Mouse (Mus musculus): Measurements from ENCODE around the gene Mrc1. TPM values are rescaled to one million over a fixed set of nuclear protein-coding genes. Genes with fewer than 3 reads are reported as not detected.

Mrc1 gene
- total and polyA plus RNA-seq, 3 experiments: 0.17 to 0.89 (median 0.73) TPM

DNA sequence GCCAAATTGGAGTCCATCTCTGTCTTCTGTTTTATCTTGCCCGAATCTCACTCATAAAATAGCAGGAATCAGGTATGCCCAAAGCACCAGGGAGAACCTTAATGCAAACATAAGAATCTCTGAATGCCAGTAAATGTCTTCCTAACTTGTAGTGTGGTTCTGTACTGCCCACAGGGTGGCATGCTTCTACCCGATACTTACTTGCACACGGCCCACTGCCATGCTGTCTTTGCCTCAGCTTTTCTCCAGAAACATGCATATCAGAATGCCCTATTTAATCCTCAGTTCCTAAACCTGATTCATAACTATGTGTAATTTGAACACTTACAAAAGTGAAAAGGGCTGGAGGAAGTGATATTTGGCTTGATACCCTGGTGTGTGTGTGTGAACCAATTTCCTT is 22.7 kb downstream of the Mrc1 start:
- Histone ChIP-seq H3K79me2 (replicated peaks; ENCODE audit: control insufficient read depth, extremely low read depth, insufficient read depth, poor library complexity, severe bottlenecking) (no peaks in the 10 kb centered on the region), H3K4me3 (replicated peaks in 1 of 3; ENCODE audit: low read depth in 2 of 3, low read length in 2 of 3, poor library complexity in 1 of 3) (no peak overlapping the region), H3K27ac (ENCODE audit: insufficient read depth, low read depth) (no peak overlapping the region), H3K36me3 (replicated peaks in 1 of 2; ENCODE audit: control insufficient read depth in 1 of 2, insufficient read depth in 1 of 2, low read length in 1 of 2) (no peaks in the 10 kb centered on the region), H3K4me2 (ENCODE audit: insufficient read depth, low read depth, poor library complexity, severe bottlenecking) (no peak overlapping the region), H3K27me3 (replicated peaks) (no peaks in the 10 kb centered on the region), H3K4me1 (ENCODE audit: control insufficient read depth in 1 of 2, insufficient read depth in 2 of 2) (peaks cover 0 to 15% of the 10 kb centered on the region in 2 experiments; a peak in 3 of 4 replicates), H3K9me3 (replicated peaks; ENCODE audit: low read length) (no peaks in the 10 kb centered on the region), H3K9ac (ENCODE audit: insufficient read depth, low read depth) (no peak overlapping the region)
- dilution Hi-C loops (cut with MboI; ENCODE audit: extremely low pct_ligation_motif_present, extremely low pct_unique_long_range_greater_than_20kb, low sequenced_read_pairs) (no loop called here), in situ Hi-C loops (cut with MboI; ENCODE audit: low pct_ligation_motif_present, low pct_unique_long_range_greater_than_20kb, low sequenced_read_pairs) (no loop called here)
- TF ChIP-seq EP300 (IDR thresholded peaks at IDR 0.05; ENCODE audit: low read length): no peak
- TF ChIP-seq MYC (IDR thresholded peaks at IDR 0.05; ENCODE audit: low read depth, low read length): no peak
- no peak for TF ChIP-seq USF2 (conservative IDR thresholded peaks at IDR 0.05; ENCODE audit: low read depth, low read length)
- no peak for TF ChIP-seq NRF1 (IDR thresholded peaks at IDR 0.05; ENCODE audit: low read depth, low read length)
- peak; percentile 41 for TF ChIP-seq SMC3 (IDR thresholded peaks at IDR 0.05; ENCODE audit: low read depth, low read length)
- TF ChIP-seq MAFK (IDR thresholded peaks at IDR 0.05; ENCODE audit: insufficient replicate concordance, low read length): no peak
- no peak for TF ChIP-seq HCFC1 (IDR thresholded peaks at IDR 0.05; ENCODE audit: low read depth, low read length)
- TF ChIP-seq POLR2AphosphoS2 (IDR thresholded peaks at IDR 0.05; ENCODE audit: low read depth, low read length): no peak
- no peak for TF ChIP-seq JUN (IDR thresholded peaks at IDR 0.05; ENCODE audit: insufficient read depth, low read depth, low read length)
- TF ChIP-seq MEF2A (IDR thresholded peaks at IDR 0.05; ENCODE audit: borderline replicate concordance, low read depth, low read length): no peak
- peak; percentile 13 for TF ChIP-seq RAD21 (IDR thresholded peaks at IDR 0.05; ENCODE audit: low read depth, low read length)
- no peak for TF ChIP-seq ZC3H11A (IDR thresholded peaks at IDR 0.05; ENCODE audit: low read depth, low read length)
- no peak for TF ChIP-seq ETS1 (conservative IDR thresholded peaks at IDR 0.05; ENCODE audit: low read depth, low read length)
- TF ChIP-seq ZMIZ1 (IDR thresholded peaks at IDR 0.05; ENCODE audit: low read depth, low read length): no peak
- TF ChIP-seq NELFE (IDR thresholded peaks at IDR 0.05; ENCODE audit: low read depth, low read length): no peak
- TF ChIP-seq CHD2 (IDR thresholded peaks at IDR 0.05; ENCODE audit: low read length): no peak
- TF ChIP-seq CTCF (conservative IDR thresholded peaks at IDR 0.05 in 1 of 2, IDR thresholded peaks at IDR 0.05 in 1 of 2; ENCODE audit: low read depth in 2 of 2, low read length in 2 of 2): peak in 1 of 2 experiments; percentile 48; a peak in 2 of 4 replicates
- TF ChIP-seq ZNF384 (IDR thresholded peaks at IDR 0.05; ENCODE audit: low read depth, low read length): no peak
- no peak for TF ChIP-seq MXI1 (IDR thresholded peaks at IDR 0.05; ENCODE audit: low read depth, low read length)
- no peak for DNase-seq (ENCODE audit: extremely low read depth)

DNA sequence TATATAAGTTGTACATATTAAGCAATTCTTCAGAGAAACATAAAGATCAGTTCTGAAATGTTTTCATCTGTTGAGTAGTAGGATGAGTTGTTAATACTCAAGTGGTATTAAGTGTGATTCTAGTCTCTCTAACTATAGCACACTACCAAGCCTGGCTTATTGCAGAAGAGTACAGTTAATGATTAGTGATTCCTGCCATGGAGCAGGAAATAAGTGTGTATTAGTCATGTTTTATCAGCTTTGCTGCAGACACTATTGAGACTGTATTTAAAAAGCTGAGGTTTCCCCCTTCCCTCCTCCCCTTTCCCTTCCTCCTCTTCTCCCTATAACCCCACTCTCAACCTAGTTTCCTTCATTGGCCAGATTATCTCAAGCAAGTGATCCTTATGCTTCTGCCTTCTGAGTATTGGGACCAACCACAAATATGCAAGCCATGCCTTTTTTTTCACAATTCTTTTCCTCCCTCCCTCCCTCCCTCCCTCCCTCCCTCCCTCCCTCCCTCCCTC is 29.2 kb downstream of the Mrc1 start:
- dilution Hi-C loops (cut with MboI; ENCODE audit: extremely low pct_ligation_motif_present, extremely low pct_unique_long_range_greater_than_20kb, low sequenced_read_pairs) (no loop called here), in situ Hi-C loops (cut with MboI; ENCODE audit: low pct_ligation_motif_present, low pct_unique_long_range_greater_than_20kb, low sequenced_read_pairs) (no loop called here)
- no peaks in the 10 kb centered on the region for H3K27me3 ChIP-seq (replicated peaks)
- H3K4me2 ChIP-seq (ENCODE audit: insufficient read depth, low read depth, poor library complexity, severe bottlenecking): no peak overlapping the region
- no peak overlapping the region for H3K9ac ChIP-seq (ENCODE audit: insufficient read depth, low read depth)
- no peak for TF ChIP-seq ZKSCAN1 (IDR thresholded peaks at IDR 0.05; ENCODE audit: borderline replicate concordance, low read depth, low read length)
- no peak for TF ChIP-seq HCFC1 (IDR thresholded peaks at IDR 0.05; ENCODE audit: low read depth, low read length)
- TF ChIP-seq MEF2A (IDR thresholded peaks at IDR 0.05; ENCODE audit: borderline replicate concordance, low read depth, low read length): no peak
- TF ChIP-seq GABPA (IDR thresholded peaks at IDR 0.05; ENCODE audit: insufficient replicate concordance, low read depth, low read length): no peak
- no peak for TF ChIP-seq MXI1 (IDR thresholded peaks at IDR 0.05; ENCODE audit: low read depth, low read length)
- no peak for TF ChIP-seq JUND (conservative IDR thresholded peaks at IDR 0.05; ENCODE audit: low read depth, low read length)
- TF ChIP-seq KAT2A (IDR thresholded peaks at IDR 0.05; ENCODE audit: insufficient replicate concordance, low read length): no peak
- no peak for TF ChIP-seq ETS1 (conservative IDR thresholded peaks at IDR 0.05; ENCODE audit: low read depth, low read length)
- TF ChIP-seq USF2 (conservative IDR thresholded peaks at IDR 0.05; ENCODE audit: low read depth, low read length): no peak
- TF ChIP-seq MAZ (IDR thresholded peaks at IDR 0.05; ENCODE audit: low read depth, low read length): no peak
- TF ChIP-seq EP300 (IDR thresholded peaks at IDR 0.05; ENCODE audit: low read length): no peak
- TF ChIP-seq TBP (conservative IDR thresholded peaks at IDR 0.05; ENCODE audit: low read depth, low read length): no peak
- no peak for TF ChIP-seq PAX5 (IDR thresholded peaks at IDR 0.05; ENCODE audit: low read length)
- TF ChIP-seq CTCF (conservative IDR thresholded peaks at IDR 0.05 in 1 of 2, IDR thresholded peaks at IDR 0.05 in 1 of 2; ENCODE audit: low read depth in 2 of 2, low read length in 2 of 2): no peak
- TF ChIP-seq NELFE (IDR thresholded peaks at IDR 0.05; ENCODE audit: low read depth, low read length): no peak
- TF ChIP-seq ZMIZ1 (IDR thresholded peaks at IDR 0.05; ENCODE audit: low read depth, low read length): no peak
- TF ChIP-seq RAD21 (IDR thresholded peaks at IDR 0.05; ENCODE audit: low read depth, low read length): no peak
- no peak for TF ChIP-seq TCF12 (IDR thresholded peaks at IDR 0.05; ENCODE audit: low read depth, low read length)
- no peak for TF ChIP-seq BHLHE40 (IDR thresholded peaks at IDR 0.05; ENCODE audit: low read depth, low read length)
- TF ChIP-seq ZNF384 (IDR thresholded peaks at IDR 0.05; ENCODE audit: low read depth, low read length): no peak
- H3K9me3 ChIP-seq (replicated peaks; ENCODE audit: low read length): no peaks in the 10 kb centered on the region
- no peaks in the 10 kb centered on the region for H3K4me1 ChIP-seq (ENCODE audit: control insufficient read depth in 1 of 2, insufficient read depth in 2 of 2)
- H3K4me3 ChIP-seq (replicated peaks in 1 of 3; ENCODE audit: low read depth in 2 of 3, low read length in 2 of 3, poor library complexity in 1 of 3): no peak overlapping the region
- H3K79me2 ChIP-seq (replicated peaks; ENCODE audit: control insufficient read depth, extremely low read depth, insufficient read depth, poor library complexity, severe bottlenecking): no peaks in the 10 kb centered on the region
- H3K27ac ChIP-seq (ENCODE audit: insufficient read depth, low read depth): no peak overlapping the region
- DNase-seq (ENCODE audit: extremely low read depth): no peak
- H3K36me3 ChIP-seq (replicated peaks in 1 of 2; ENCODE audit: control insufficient read depth in 1 of 2, insufficient read depth in 1 of 2, low read length in 1 of 2): no peaks in the 10 kb centered on the region
